Mouse (Mus musculus) lung, adult 18-20 months (tissue): ENCODE measurements at regions not wholly inside any gene's neighbourhood (a gene's known extent, or its start where the extent isn't known, plus 50 kb on each side); places are given as distances from the start of the nearest gene placed in this dataset.
A peak's percentile ranks its signal among the peaks of the same experiment; 100 is the strongest.

ENCODE experiments used
- DNase-seq, 2 experiments: peaks; one replicate each; pipeline ENCODE4 v3.0.0; 2022; ENCODE audit warnings: mixed read lengths in 2 of 2

DNA sequence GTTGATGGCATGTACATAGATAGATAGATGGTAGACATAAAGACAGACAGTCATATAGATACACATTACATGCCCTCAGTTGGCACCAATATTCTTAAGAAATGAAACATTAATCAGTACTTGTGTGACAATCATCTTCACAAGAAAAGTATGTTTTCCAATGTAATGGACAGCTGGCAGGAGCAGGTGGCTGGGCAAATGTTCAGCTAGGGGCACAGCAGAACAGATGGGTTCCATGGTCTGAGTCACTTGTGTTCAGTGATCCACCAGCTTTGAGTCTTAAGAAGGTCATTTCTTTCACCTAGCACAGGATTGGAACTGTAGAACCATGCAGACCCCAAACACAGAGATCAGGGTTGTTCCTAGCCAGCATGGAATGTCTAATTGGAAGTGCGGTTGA, 2631.2 kb upstream of the 5930422O12Rik start:
- DNase-seq, result no peak

DNA sequence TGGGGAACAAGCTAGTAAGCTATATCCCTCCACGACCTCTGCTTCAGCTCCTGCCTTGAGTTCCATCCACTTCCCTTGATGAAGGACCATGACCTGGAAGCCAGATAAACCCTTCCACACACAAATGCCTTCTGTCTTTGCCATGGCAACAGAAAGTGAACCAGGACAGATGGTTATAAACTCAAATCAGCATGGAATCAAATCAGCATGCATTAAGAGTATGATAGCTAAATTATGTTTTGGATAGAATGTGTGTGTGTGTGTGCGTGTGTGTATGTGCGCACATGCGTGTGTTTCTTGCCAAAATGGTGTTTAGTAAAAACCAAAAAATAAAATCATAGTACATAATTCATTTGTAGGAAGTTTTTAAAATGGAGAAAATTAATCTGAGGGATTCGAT, 2611.5 kb upstream of the 5930422O12Rik start:
- no peak for DNase-seq

- no peak for DNase-seq
These were observed 2605.5 kb upstream of the 5930422O12Rik start for GRCm38 (mm10) chr8:30822835-30823587.

- DNase-seq, result no peak
These were observed 2604.9 kb upstream of the 5930422O12Rik start for GRCm38 (mm10) chr8:30823588-30823938.

DNA sequence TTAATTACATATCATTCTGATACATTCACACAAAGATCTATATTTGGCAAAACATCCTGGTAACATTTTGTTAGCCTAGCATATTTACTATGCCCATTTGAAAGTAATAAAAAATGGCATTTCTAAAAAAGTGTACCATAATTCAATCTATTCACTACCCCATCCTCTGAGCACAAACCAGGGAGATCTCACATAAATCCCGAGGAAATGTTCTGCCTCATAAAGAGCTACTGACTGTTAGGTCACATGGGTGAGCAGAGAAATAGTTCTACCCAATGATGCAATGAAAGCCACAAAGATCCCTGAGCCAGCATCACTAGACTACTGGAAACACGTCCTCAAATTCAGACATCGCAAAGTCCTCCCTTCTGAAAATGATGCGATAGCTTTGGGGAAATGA, 2602.5 kb upstream of the 5930422O12Rik start:
- DNase-seq, result no peak

DNA sequence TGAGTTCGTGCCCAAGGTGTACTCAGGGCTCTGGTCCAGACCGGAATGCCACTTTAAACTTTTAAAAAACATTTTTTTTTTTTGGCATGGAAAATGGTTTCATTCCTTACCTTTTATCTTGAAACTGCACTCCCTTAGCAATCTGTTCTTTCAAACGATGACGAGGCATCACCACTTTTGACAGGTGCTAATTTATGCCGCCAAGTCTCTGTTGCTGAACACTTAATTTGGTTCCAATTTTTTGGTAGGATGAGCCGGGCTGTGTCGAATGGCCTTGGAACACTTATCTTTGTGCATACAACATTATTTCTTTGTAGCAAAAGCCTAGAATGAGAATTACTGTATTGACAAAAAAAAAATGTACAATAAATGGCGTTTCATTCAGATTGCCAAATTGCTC, 2590.5 kb upstream of the 5930422O12Rik start:
- DNase-seq, result no peak

DNA sequence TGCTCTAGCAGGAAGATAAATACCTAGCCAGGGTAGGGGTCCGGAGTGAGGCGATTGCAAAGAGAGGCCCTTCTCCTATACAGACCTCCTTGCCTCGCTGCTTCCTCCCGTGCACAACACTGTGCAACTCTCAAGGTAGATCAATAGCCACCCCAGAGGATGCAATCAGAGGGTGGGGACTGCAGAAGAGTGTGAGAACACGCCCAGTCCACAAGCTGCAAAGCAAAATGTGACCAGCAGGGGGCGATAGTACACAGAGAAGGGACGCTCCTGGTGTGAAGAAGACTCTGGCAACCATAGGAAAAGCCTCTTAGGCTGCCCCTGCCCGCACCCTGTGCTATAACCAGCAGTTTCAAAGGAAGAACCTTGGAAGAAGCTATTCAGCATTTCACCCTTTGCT, 2588.4 kb upstream of the 5930422O12Rik start:
- peak; percentile 28 to 32 for DNase-seq

GRCm38 (mm10) chr8:30863017-30863416, 2565.5 kb upstream of the 5930422O12Rik start:
- DNase-seq, result no peak

DNA sequence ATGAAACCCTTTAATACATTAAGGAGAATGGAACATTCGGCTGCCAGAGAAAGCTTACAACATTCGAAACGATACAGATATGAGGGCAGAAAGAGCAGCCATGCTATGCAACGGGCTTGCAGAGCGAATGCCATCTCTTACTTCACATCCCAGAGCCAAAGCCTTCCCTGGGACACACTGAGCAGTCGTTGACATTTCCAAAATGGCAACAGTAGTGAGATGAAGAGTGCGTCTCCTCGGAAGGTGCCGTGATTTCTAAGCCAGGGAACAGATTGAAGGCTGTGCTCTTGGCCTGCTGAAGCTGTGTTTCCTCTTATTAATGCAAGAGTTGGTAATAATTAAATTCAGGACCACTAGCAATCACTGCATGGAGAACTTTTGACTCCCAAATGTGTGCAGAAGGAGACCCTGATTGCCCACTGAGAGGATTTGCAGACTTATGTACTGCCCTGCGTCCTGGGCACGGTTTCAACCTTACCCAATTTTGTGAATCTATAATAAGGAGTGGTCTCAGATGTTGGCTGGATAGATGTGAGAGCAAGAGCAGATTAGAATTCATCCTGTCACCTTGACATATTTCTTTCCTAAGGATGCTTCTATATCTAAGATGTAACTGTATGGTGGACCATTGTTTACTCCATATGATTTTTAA, 2522.3 kb upstream of the 5930422O12Rik start:
- no peak for DNase-seq

GRCm38 (mm10) chr8:30913664-30914063, 2514.8 kb upstream of the 5930422O12Rik start:
- DNase-seq, result no peak

DNA sequence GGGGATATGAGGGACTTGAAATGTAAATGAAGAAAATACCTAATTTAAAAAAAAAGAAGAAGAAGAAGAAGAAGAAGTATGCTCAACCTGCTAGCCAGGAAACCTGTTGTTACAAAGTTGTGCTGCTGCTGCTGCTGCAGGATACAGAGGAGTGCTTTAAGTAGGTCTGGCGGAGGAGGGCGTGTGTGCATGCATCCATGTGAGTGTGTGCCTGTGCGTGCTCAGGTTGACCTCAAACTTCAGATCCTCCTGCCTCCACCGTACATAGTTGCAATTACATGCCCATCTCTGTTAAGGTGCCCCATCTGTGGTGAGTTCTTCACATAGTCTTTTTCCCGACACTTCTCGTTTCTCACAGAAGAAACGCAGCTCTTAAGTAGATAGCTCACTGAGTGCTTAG, 2513.4 kb upstream of the 5930422O12Rik start:
- DNase-seq, result no peak

- DNase-seq, result no peak
These were observed 2512.8 kb upstream of the 5930422O12Rik start for GRCm38 (mm10) chr8:30915601-30916171.

DNA sequence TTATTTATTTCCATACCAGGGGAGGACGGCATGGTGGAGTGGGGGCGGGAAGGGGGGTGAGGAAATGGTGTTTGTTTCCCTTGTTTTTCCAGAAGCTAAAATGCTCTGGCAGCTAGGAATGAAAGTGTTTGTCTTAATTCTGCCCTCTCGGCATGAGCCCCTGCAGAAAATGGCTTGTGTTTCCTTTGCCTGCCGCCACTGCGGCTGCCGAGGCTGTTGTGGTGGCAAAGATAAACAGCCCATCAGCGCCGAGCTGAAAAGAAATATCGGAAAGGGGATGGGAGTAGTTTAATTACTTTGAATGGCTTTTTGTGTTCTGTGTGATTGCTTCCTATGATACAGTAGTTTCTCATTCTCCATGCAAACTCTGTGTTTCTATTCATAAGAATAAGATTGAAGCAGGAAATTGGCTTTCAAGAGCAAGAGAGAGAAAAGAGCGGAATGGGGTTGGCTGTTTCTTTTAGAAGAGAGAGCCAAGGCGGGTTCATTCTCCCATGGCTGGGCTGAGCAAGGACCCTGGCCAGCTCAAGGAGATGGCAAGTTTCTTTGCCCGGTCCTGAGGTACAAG, 2512.2 kb upstream of the 5930422O12Rik start:
- no peak for DNase-seq

DNA sequence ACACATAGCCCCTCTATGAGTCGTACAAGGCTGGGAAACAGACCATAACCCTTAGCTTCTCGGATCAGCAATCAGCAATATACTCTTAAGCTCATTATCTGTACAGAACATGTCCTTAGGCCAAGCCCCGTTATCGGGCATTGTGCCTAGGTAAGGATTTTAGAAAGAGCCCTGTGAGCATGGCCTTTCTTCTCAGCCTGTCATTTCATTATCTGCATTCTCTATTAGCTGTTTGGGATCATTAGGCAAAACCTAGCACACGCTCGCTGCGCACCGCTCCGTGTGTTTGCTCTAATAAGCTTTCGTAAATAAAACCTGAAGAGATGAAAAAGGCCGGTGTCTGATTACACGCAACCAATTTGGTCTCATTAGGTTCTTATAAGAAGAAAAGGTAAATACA, 2507.1 kb upstream of the 5930422O12Rik start:
- no peak for DNase-seq

GRCm38 (mm10) chr8:30923301-30924159, 2505.0 kb upstream of the 5930422O12Rik start:
- peak; percentile 11 to 14 for DNase-seq

DNA sequence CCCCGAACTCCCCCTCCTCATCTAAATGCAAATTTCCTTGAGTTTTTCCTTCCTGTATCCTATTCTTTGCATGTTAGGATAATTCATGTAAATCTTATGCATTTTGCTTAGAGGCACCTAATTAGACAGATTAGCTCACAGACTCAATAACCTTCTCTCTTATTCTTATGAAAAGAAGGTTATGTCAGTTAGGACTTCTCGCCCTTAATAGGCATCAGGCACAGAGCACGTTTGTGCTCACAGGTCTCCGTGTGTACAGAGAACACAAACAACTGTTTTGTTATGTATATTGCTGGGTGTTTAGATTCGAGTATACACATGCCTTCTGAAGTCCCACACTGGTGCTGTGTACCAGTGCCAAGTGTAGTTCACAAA, 2504.4 kb upstream of the 5930422O12Rik start:
- DNase-seq, result no peak

DNA sequence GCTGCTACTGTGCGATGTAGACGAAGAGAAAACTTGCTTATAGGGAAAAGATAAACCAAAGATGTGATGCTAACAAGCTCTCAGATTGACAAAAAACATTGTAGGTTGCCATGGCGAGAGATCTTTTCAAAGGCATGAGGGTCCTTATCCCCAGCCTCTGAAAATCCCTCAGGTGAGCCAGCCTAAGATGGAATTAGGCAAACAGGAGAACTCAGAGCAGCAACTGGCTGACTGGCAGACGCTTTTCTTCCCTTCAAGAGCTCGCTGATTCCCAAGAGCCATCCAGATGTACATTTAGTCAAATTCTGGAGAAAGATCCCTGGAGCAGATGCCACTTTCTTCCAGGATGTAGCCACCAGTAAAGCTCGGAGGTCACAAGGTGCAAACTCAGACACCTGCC, 2503.9 kb upstream of the 5930422O12Rik start:
- no peak for DNase-seq

- no peak for DNase-seq
These were observed 2490.9 kb upstream of the 5930422O12Rik start for GRCm38 (mm10) chr8:30937449-30938075.

- no peak for DNase-seq
These were observed 2487.6 kb upstream of the 5930422O12Rik start for GRCm38 (mm10) chr8:30940901-30941300.

- no peak for DNase-seq
These were observed 2486.9 kb upstream of the 5930422O12Rik start for GRCm38 (mm10) chr8:30941511-30942175.

GRCm38 (mm10) chr8:30946154-30947065, 2482.1 kb upstream of the 5930422O12Rik start:
- no peak for DNase-seq
